Mouse (Mus musculus): ENCODE measurements at regions not wholly inside any gene's neighbourhood (a gene's known extent, or its start where the extent isn't known, plus 50 kb on each side); places are given as distances from the start of the nearest gene placed in this dataset.

DNA sequence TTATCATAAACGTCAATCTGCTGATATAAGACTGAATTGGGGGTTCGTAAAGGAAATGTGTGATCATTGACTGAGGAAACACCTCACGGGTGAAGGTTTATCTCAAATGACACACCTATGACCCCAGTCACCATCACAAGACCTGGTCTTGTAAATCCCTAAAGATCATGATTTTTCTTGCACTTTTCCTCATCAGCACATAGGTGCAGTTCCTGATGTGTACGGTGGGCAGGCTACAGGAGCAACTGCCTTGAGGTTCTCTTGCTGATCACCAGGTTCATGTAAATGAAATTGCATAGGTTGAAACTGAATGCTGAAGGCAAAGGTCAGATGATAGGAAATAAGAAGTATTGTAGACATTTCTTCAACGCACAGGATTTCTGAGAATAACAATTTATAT, 277.1 kb downstream of the Rnf152 start:
- DNase-seq (ENCODE audit: low spot score in 2 of 2): no peak

DNA sequence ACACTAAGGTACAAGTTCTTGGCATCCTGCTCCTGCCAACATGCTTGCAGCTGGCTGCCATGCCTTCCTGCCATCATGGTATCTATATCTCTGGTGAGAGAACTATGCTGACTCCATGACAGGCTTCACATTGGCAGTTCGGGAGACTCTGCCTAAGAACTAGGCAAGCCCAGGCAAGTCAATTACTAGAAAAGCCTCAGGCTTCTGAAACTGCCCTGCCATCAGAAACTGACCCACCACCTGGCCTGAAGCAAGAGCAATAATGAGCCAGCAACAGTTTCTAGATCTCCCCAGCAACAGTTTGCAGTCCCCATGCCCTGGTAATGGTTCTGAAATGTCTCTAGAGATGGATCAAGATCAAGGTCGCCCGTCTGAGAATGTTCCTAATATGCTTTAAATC, 280.8 kb downstream of the Rnf152 start:
- no peak for DNase-seq (ENCODE audit: low spot score in 2 of 2)

DNA sequence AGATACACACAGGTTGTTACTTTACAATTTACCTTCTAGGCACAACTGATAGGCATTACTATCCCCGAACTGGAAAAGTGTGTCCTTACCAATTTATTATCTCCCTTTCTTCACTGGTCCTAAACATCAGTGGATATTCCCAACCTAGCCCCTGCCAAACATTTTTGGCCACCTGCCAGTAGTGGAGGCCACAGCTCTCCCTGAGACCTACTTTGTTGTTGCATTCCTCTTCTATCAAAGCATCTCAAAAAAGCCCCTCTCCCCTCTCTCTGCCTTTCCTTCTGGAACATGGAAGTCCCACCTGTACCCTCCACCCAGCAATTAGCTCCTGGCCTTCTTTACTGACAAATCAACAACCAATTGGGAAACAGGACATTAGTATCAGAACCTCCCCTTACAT, 282.2 kb downstream of the Rnf152 start:
- no peak for DNase-seq (ENCODE audit: low spot score in 2 of 2)

DNA sequence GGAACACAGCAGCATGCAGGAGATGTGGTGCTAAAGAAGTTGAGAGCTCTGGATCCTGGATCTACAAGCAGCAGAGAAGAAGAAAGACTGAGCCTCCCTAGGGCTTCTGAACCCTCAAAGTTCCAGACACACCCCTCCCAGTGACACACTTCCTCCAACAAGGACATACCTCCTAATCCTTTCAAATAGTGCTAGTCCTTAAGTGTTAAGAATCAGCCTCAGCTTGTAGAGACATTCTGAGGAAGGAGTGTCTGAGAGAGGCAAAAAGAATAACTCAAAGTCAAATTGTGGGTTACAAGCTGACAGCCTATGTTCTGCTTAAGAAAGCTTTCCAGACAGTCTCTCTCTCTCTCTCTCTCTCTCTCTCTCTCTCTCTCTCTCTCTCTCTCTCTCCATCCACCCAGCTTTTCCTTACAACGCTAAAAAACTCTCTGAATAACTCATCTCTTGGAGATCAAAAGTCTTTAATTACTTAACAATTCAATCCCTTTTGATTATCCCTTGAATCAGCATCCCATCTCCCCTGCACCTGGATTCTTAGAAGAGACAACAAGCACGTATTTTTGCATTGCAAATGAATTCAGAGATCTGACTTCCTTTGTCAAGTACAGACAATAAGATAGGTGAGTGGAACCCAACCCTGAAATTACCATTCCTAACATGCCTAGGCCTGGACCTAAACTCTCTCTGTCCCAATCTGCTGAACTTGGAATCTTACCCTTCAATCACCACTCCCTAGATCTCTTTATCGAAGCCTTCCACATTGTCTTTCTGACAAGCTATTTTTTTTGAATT, 285.7 kb downstream of the Rnf152 start:
- DNase-seq (ENCODE audit: low spot score in 2 of 2): no peak

DNA sequence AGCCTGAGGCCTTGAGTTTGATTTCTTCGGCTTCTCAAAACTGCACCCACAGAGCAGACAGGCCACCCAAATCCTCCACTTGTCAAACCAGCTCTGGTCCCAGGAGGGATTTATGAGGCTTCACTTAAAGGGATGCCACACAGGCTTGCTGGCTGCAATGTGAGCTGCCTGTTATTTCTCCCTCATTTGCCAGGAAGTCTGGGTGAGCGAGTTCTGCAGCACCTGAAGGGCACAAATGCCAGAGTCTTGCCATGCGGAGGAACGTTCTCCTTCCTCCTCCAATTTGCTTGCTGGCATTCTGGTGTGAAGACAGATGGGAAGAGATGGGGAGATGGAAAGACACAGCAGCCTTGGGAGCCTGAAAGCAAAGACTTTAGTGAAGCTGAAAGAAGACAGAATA, 288.6 kb downstream of the Rnf152 start:
- DNase-seq (ENCODE audit: low spot score in 2 of 2): no peak

DNA sequence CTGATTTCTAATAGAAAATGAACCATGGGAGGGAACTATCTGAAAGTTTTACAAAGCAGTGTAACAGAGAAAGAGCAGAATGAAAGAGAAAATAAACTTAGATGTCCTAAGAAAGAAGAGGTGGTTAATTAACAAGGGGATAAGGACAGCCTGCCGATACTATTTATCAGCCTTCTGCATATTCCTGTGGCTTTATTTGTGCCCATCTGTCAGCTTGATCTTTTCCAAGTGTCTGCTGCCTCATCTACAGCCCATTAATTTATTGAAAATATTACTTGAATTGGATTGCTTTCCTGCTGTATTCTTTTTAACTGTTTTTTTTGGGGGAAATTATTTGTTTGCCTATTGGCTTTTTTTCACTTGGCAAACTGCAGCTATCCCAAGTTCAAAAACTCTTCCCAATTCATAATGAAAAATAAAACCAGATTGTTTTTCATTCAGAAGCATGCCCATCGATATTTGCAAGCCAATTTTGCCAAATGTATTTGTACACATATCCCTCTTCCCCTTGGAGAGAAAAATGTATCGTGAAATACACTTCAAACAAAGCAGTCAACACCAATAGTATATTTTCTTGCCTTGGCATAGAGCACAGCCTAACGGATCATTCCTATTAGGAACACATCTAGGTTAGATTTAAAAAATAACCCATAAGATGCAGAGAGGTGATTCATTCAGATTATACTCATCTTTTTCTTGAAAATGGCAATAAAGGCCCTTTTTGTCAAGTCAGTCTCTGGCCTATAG, 289.3 kb downstream of the Rnf152 start:
- no peak for DNase-seq (ENCODE audit: low spot score in 2 of 2)

DNA sequence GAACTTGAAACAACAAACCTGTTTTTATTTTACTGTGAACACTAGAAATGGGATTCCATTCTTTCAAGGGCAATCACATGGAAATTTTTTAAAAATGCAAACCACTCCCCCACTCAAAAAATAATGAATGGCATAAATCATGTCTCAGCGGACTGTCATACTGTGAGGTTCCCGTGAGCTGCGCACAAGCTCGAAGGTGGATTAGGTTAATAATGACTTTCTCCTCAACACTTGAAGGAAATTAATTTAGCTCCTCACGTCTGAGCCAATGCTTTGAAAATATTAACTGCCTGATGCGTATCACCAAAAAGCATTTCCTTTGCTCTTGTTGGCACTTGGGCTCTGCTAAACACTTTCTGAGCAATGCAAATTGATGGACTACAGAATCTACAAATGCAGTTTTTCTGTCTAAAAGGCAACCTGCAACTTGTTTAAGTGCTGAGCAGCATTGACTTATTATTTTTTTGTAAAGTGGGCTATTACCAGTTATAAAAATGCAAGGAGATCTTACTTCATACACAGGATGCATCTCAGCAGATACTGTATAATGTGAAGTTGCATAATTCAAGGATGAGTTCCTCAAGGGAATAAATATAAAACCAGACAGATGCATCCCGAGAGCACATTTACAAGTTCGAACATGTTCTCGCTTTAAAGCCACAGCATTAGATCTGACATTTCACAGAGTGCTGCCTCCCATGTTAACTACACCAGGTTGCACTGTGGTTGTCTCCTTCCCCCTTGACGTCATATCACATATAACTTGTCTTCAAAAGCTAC, 282.4 kb downstream of the Cdh20 start:
- no peak for DNase-seq (ENCODE audit: low spot score in 2 of 2)

Measured in frontal cortex, postnatal 10 days (tissue).